Mouse (Mus musculus): ENCODE data around the gene Slfn4.
"Not testable (repeated sequence)": the region's sequence is repeated elsewhere in the genome, so short reads cannot be mapped to it uniquely, and the experiment has no call there.

Slfn4 gene

GRCm38 (mm10) chr11:83174948-83175539, at the start of gene Slfn4:
Gene Slfn4, plus strand, starts transcription at chr11:83175186.
- no peak for DNase-seq (ENCODE audit: low read depth, low spot score)

GRCm38 (mm10) chr11:83125633-83126032, 49.4 kb upstream of the Slfn4 start:
- not testable (repeated sequence) for DNase-seq (ENCODE audit: low read depth, low spot score)

GRCm38 (mm10) chr11:83137253-83137652, 37.7 kb upstream of the Slfn4 start:
- not testable (repeated sequence) for DNase-seq (ENCODE audit: low read depth, low spot score)

GRCm38 (mm10) chr11:83148939-83149338, 26.0 kb upstream of the Slfn4 start:
- not testable (repeated sequence) for DNase-seq (ENCODE audit: low read depth, low spot score)

- DNase-seq (ENCODE audit: low read depth, low spot score) = no peak
These were observed 16.3 kb downstream of the Slfn4 start, which contains the start of gene Slfn3 for GRCm38 (mm10) chr11:83191134-83191893. Gene Slfn3, plus strand, starts transcription at chr11:83191330.

GRCm38 (mm10) chr11:83192001-83192400, 17.0 kb downstream of the Slfn4 start:
- DNase-seq (ENCODE audit: low read depth, low spot score) = peak; percentile 51

GRCm38 (mm10) chr11:83205002-83205401, 30.0 kb downstream of the Slfn4 start:
- no peak for DNase-seq (ENCODE audit: low read depth, low spot score)

- DNase-seq (ENCODE audit: low read depth, low spot score) = no peak
These were observed 41.1 kb downstream of the Slfn4 start for GRCm38 (mm10) chr11:83216119-83216518.

GRCm38 (mm10) chr11:83221328-83221877, 46.4 kb downstream of the Slfn4 start:
- DNase-seq (ENCODE audit: low read depth, low spot score) = no peak

GRCm38 (mm10) chr11:83223367-83223766, 48.4 kb downstream of the Slfn4 start:
- DNase-seq (ENCODE audit: low read depth, low spot score) = no peak

GRCm38 (mm10) chr11:83223793-83224192, 48.8 kb downstream of the Slfn4 start:
- DNase-seq (ENCODE audit: low read depth, low spot score) = not testable (repeated sequence)

GRCm38 (mm10) chr11:83224217-83224616, 49.2 kb downstream of the Slfn4 start:
- no peak for DNase-seq (ENCODE audit: low read depth, low spot score)

- no peak for DNase-seq (ENCODE audit: low read depth, low spot score)
These were observed 49.8 kb downstream of the Slfn4 start for GRCm38 (mm10) chr11:83224750-83225149.

GRCm38 (mm10) chr11:83225371-83225960, 50.5 kb downstream of the Slfn4 start:
- no peak for DNase-seq (ENCODE audit: low read depth, low spot score)

GRCm38 (mm10) chr11:83227926-83228723, 53.1 kb downstream of the Slfn4 start:
- no peak for DNase-seq (ENCODE audit: low read depth, low spot score)

GRCm38 (mm10) chr11:83230966-83231365, 56.0 kb downstream of the Slfn4 start:
- peak; percentile 23 for DNase-seq (ENCODE audit: low read depth, low spot score)

GRCm38 (mm10) chr11:83233621-83234020, 58.6 kb downstream of the Slfn4 start:
- peak; percentile 70 for DNase-seq (ENCODE audit: low read depth, low spot score)

- peak; percentile 13 for DNase-seq (ENCODE audit: low read depth, low spot score)
These were observed 62.4 kb downstream of the Slfn4 start for GRCm38 (mm10) chr11:83237390-83237789.

- DNase-seq (ENCODE audit: low read depth, low spot score) = no peak
These were observed 63.4 kb downstream of the Slfn4 start for GRCm38 (mm10) chr11:83238389-83238788.

- DNase-seq (ENCODE audit: low read depth, low spot score) = peak; percentile 87
These were observed 64.8 kb downstream of the Slfn4 start for GRCm38 (mm10) chr11:83239811-83240210.

All from ES-CJ7 (cell line).